Mouse (Mus musculus) bone marrow, adult 2 months (tissue): ENCODE measurements around the gene Stom.

ENCODE experiments used
- CTCF ChIP-seq: fragments of 200-500 bp; IDR thresholded peaks from 2 replicates; pipeline ENCODE4 v1.5.1; 2011; ENCODE audit warnings: low read length, control low read depth; ENCODE audit not compliant: control insufficient read depth, insufficient read depth
- POLR2A ChIP-seq: fragments of 200-500 bp; IDR thresholded peaks from 2 replicates; pipeline ENCODE4 v1.6.1; 2011; ENCODE audit warnings: low read depth, mild to moderate bottlenecking, control low read depth, low read length, borderline replicate concordance; ENCODE audit not compliant: control insufficient read depth

GRCm38 (mm10) chr2:35267156-35267875, 69.5 kb downstream of the Stom start:
- no peak for TF ChIP-seq CTCF
- TF ChIP-seq POLR2A = no peak
